Mouse (Mus musculus): ENCODE results near the gene Mgat3. TPM values are rescaled to one million over a fixed set of nuclear protein-coding genes. Genes with fewer than 3 reads are reported as not detected.
A peak's percentile ranks its signal among the peaks of the same experiment; 100 is the strongest.

Mgat3 gene
- polyA plus RNA-seq, 1 experiment, result 65.1 TPM

DNA sequence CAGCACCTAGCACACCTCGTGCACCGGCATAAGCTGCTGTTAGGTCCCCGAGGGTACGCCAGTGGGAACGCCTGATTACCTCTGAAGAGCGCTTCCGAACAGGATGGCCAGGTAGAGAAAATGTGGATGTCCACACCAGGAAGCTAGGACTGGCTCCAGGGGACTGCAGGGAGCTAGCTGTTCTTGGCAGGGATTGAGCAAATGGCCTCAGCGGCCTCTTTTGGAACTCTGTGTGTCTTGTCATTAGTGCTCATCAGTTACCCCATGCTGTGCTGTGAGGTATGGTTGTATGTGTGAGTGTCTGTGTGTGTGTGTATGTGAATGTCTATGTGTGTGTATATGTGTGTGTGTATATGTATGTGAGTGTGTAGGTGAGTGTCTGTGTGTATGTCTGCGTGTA lies 1.8 kb downstream of the Mgat3 start:
- Histone ChIP-seq H3K4me3 (ENCODE audit: insufficient read depth, low read depth, low read length) (peak overlapping the region; percentile 69), H3K4me1 (ENCODE audit: control insufficient read depth, insufficient read depth, low read length) (peaks cover 21% of the 10 kb centered on the region), H3K27ac (ENCODE audit: insufficient read depth, low read depth, low read length) (0 out of 2 replicates have a peak overlapping the region, but pooled peaks have one; percentile 65)
- WGBS, result 56% methylated on average over 9 of the region's 9 CpGs
- no peak for TF ChIP-seq CTCF (IDR thresholded peaks at IDR 0.05; ENCODE audit: insufficient read depth, low read depth, low read length)

GRCm38 (mm10) chr15:80175756-80176155 lies 2.2 kb downstream of the Mgat3 start:
- Histone ChIP-seq H3K4me1 (ENCODE audit: control insufficient read depth, insufficient read depth, low read length) (peaks cover 25% of the 10 kb centered on the region), H3K27ac (ENCODE audit: insufficient read depth, low read depth, low read length) (no peak overlapping the region), H3K4me3 (ENCODE audit: insufficient read depth, low read depth, low read length) (no peak overlapping the region)
- TF ChIP-seq POLR2A (IDR thresholded peaks at IDR 0.05; ENCODE audit: insufficient read depth, low read depth, low read length), result no peak
- no peak for TF ChIP-seq CTCF (IDR thresholded peaks at IDR 0.05; ENCODE audit: insufficient read depth, low read depth, low read length)
- 58% methylated on average over 6 of the region's 6 CpGs for WGBS

DNA sequence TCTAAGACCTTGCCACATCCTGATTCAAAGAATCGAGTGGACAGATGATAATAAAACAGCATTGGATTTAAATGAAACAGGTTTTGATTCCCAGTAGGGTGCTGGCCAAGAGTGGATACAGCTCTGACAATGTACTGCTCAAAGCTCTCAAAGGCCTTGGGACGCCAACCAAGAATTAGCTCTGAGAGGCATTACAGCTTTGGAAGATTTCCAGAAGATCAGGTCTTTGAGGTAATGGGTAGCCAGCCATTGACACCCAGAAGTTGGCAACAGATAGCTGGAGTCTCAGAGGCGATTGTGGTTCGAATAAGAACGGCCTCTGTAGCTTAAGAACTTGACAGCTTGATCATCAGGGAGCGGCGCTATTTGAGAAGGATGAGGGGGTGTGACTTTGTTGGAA lies 8.0 kb downstream of the Mgat3 start:
- WGBS, result 29% methylated on average over 7 of the region's 7 CpGs
- H3K4me1 ChIP-seq (ENCODE audit: control insufficient read depth, insufficient read depth, low read length), result peaks cover 13% of the 10 kb centered on the region

GRCm38 (mm10) chr15:80182072-80182700 lies 8.7 kb downstream of the Mgat3 start:
- 94% methylated on average over 4 of the region's 4 CpGs for WGBS
- H3K4me3 ChIP-seq (ENCODE audit: insufficient read depth, low read depth, low read length), result no peak overlapping the region
- no peak for TF ChIP-seq CTCF (IDR thresholded peaks at IDR 0.05; ENCODE audit: insufficient read depth, low read depth, low read length)
- no peak for TF ChIP-seq POLR2A (IDR thresholded peaks at IDR 0.05; ENCODE audit: insufficient read depth, low read depth, low read length)
- peaks cover 15% of the 10 kb centered on the region for H3K4me1 ChIP-seq (ENCODE audit: control insufficient read depth, insufficient read depth, low read length)
- H3K27ac ChIP-seq (ENCODE audit: insufficient read depth, low read depth, low read length), result no peak overlapping the region

More for the DNA sequence above, 8.0 kb downstream of the Mgat3 start:
- H3K4me3 ChIP-seq (ENCODE audit: insufficient read depth, low read depth, low read length), result no peak overlapping the region
- no peak overlapping the region for H3K27ac ChIP-seq (ENCODE audit: insufficient read depth, low read depth, low read length)
- no peak for TF ChIP-seq CTCF (IDR thresholded peaks at IDR 0.05; ENCODE audit: insufficient read depth, low read depth, low read length)
- no peak for TF ChIP-seq POLR2A (IDR thresholded peaks at IDR 0.05; ENCODE audit: insufficient read depth, low read depth, low read length)

DNA sequence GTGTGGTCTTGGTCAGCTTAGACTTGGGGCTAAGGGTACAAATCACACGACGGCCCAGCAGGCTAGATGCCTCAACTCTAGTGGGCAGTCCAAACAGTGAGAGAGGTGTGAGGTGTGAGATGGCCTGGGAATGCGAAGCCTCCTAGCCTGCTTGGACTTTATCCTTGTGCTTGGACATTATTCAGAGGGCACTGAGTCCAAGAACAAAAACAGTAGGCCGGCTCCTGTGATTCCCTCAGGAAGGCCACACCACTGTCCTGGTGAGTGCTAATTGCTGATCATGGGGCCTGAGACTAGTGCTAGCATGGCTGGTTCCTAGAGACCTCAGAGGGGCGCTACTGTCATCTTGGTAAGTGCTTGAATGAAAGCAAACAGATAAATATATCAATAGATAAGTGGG lies 15.4 kb downstream of the Mgat3 start:
- WGBS, result 82% methylated on average over 5 of the region's 5 CpGs
- Histone ChIP-seq H3K27ac (ENCODE audit: insufficient read depth, low read depth, low read length) (no peak overlapping the region), H3K4me1 (ENCODE audit: control insufficient read depth, insufficient read depth, low read length) (peaks cover 48% of the 10 kb centered on the region), H3K4me3 (ENCODE audit: insufficient read depth, low read depth, low read length) (no peak overlapping the region)
- no peak for TF ChIP-seq CTCF (IDR thresholded peaks at IDR 0.05; ENCODE audit: insufficient read depth, low read depth, low read length)

DNA sequence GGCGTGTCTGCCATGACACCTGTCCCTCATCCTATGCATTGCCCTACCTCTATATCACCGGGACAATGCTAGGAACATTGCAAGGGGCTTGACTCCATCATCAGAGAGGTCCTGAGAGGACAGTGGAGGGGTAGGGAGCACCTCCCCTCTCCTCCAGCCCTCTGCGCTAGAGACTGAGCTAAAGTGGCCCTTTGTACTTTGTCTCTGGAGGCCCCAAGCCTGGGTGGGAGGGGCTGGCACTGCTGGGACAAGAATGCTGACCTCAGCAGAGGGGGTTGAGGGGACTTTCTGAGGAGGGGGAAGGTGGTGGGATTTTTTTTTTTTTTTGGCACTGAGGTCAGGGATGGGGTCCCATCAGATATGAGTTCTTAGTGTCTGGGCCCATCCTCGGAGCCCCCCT lies 16.6 kb downstream of the Mgat3 start:
- peak overlapping the region; percentile 2; the same call in 1 of the 2 replicates for H3K27ac ChIP-seq (ENCODE audit: insufficient read depth, low read depth, low read length)
- WGBS, result 75% methylated on average over 4 of the region's 4 CpGs
- TF ChIP-seq POLR2A (IDR thresholded peaks at IDR 0.05; ENCODE audit: insufficient read depth, low read depth, low read length), result no peak
- TF ChIP-seq CTCF (IDR thresholded peaks at IDR 0.05; ENCODE audit: insufficient read depth, low read depth, low read length), result no peak
- peaks cover 51% of the 10 kb centered on the region for H3K4me1 ChIP-seq (ENCODE audit: control insufficient read depth, insufficient read depth, low read length)
- no peak overlapping the region for H3K4me3 ChIP-seq (ENCODE audit: insufficient read depth, low read depth, low read length)

DNA sequence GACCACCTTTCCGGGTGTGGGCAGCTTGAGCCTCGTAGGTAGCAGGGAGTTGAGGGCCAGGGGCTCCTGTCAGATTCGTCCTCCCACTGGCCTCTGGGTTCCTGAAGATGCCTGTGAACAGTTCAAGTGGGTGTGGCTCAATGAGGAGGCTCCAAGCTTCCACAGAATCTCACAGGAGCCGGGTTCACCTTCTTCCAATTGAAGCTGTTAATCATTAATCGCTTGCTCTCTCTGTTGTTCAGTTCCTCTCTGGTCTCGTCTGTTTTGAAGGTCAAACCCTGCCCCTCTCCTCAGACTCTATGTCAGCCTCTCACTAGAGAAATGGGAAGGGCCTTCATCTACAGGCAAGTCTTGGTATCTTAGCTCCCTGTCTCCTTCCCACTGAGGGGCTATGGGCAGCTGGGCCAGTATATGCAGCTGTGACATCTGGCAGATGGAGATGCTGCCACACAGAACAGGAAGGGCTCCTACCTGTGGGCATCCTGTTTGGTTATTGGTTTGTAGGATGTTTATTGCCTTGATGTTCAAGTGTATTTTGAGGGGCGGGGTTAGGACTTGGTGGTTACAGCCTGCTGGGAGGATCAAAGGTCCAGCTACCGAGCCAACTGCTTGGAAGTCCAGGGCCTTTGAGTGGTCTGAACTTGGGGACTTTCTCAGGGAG lies 18.2 kb downstream of the Mgat3 start:
- H3K4me1 ChIP-seq (ENCODE audit: control insufficient read depth, insufficient read depth, low read length), result peaks cover 45% of the 10 kb centered on the region
- WGBS, result 85% methylated on average over 8 of the region's 8 CpGs
- no peak for TF ChIP-seq POLR2A (IDR thresholded peaks at IDR 0.05; ENCODE audit: insufficient read depth, low read depth, low read length)
- H3K4me3 ChIP-seq (ENCODE audit: insufficient read depth, low read depth, low read length), result no peak overlapping the region
- H3K27ac ChIP-seq (ENCODE audit: insufficient read depth, low read depth, low read length), result no peak overlapping the region

DNA sequence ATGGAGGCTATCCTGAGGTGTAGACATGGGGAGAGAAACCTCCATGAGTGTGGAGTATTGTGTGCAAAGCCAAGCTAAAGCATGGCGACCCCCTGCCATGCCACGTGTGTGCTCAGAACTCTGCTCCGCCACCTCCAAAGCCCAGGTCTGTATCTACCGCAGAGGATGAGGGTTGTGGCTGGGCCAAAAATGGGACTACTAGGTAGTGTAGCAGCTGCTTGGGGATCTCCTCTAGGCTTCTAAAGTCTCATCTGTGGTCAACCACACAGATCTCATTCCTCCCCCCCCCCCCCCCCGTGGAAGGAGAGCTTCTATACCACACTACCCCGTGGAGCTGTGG lies 18.7 kb downstream of the Mgat3 start:
- Histone ChIP-seq H3K4me3 (ENCODE audit: insufficient read depth, low read depth, low read length) (no peak overlapping the region), H3K27ac (ENCODE audit: insufficient read depth, low read depth, low read length) (no peak overlapping the region), H3K4me1 (ENCODE audit: control insufficient read depth, insufficient read depth, low read length) (peaks cover 45% of the 10 kb centered on the region)
- WGBS, result 81% methylated on average over 6 of the region's 6 CpGs
- no peak for TF ChIP-seq CTCF (IDR thresholded peaks at IDR 0.05; ENCODE audit: insufficient read depth, low read depth, low read length)
- TF ChIP-seq POLR2A (IDR thresholded peaks at IDR 0.05; ENCODE audit: insufficient read depth, low read depth, low read length), result no peak

DNA sequence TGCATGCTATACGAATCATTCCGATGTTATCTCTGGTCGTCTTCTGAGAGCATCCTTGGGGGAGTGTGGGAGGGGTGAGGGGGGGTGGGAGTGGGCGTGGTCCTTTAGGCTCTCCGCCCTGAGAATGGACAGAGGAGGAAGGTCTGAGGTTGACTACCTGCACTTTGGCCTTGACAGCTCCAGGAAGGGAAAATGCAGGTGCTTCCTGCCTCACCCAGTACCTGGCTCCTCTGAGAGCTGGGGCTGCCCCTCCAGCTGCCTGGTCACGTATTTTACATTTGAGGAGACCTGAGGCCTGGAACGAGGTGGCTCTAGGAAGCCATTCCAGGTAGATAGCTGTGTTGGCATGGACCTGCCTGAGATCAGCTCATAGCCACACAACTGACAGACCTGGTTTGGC lies 19.3 kb downstream of the Mgat3 start:
- Histone ChIP-seq H3K4me3 (ENCODE audit: insufficient read depth, low read depth, low read length) (no peak overlapping the region), H3K4me1 (ENCODE audit: control insufficient read depth, insufficient read depth, low read length) (peaks cover 45% of the 10 kb centered on the region), H3K27ac (ENCODE audit: insufficient read depth, low read depth, low read length) (no peak overlapping the region)
- WGBS, result 81% methylated on average over 7 of the region's 7 CpGs
- TF ChIP-seq POLR2A (IDR thresholded peaks at IDR 0.05; ENCODE audit: insufficient read depth, low read depth, low read length) (no peak), CTCF (IDR thresholded peaks at IDR 0.05; ENCODE audit: insufficient read depth, low read depth, low read length) (no peak)

Measured in olfactory bulb, adult 2 months (tissue).